Mouse (Mus musculus) testis, postnatal 10 days (tissue): ENCODE data around the gene Dlgap4.

ENCODE experiments used
- DNase-seq: peaks from one replicate; pipeline ENCODE4 v3.0.0; 2021; ENCODE audit warnings: low spot score

Dlgap4 gene

GRCm38 (mm10) chr2:156803698-156804372 is 190.3 kb downstream of the Dlgap4 start:
- DNase-seq = peak; percentile 13

- DNase-seq = peak; percentile 35
Measured at GRCm38 (mm10) chr2:156804589-156804988, 191.1 kb downstream of the Dlgap4 start.

- peak; percentile 30 for DNase-seq
Measured at GRCm38 (mm10) chr2:156806886-156807285, 193.4 kb downstream of the Dlgap4 start.

- DNase-seq = peak; percentile 80
Measured at GRCm38 (mm10) chr2:156809579-156809978, 196.1 kb downstream of the Dlgap4 start.

GRCm38 (mm10) chr2:156810716-156811115 is 197.2 kb downstream of the Dlgap4 start:
- peak; percentile 39 for DNase-seq

GRCm38 (mm10) chr2:156811556-156811955 is 198.1 kb downstream of the Dlgap4 start:
- DNase-seq = no peak
